Mouse (Mus musculus): ENCODE results near the gene 1700001K19Rik. TPM values are rescaled to one million over a fixed set of nuclear protein-coding genes. Genes with fewer than 3 reads are reported as not detected.
"Not testable (repeated sequence)": the region's sequence is repeated elsewhere in the genome, so short reads cannot be mapped to it uniquely, and the experiment has no call there.

Gene 1700001K19Rik
- total RNA-seq, 2 experiments from 2014 or later = not detected

- intact Hi-C loops (cut with DNase I) = loop anchor here (2.0 to 5.0 kb wide), 2 partner anchors 97 to 145 kb away; partner anchors contain the start of genes Dync1h1 and Mok
- no peak for DNase-seq (ENCODE audit: low spot score in 2 of 2)
These were observed 15.0 kb upstream of the 1700001K19Rik start for GRCm38 (mm10) chr12:110697457-110697856.

DNA sequence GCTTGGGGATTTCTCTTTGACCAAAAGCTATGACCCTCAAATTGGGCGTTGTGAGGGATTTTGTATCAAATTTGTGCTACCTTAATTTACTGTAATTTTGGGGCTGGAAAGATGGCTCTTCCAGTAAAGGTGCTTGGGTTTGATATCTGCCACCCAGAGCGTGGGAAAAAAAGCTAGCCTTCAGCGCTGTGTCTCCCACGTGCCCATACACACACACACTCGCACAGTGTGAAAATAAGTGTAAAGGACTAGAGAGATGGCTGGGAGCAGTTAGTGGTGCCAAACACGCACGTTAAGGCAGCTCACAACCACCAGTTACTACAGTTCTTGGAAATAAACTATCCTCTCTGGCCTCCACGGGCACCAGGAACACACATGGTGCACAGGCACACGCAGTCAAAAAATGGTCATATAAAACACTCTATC, 14.6 kb upstream of the 1700001K19Rik start:
- intact Hi-C loops (cut with DNase I) = loop anchor here (2.0 to 5.0 kb wide), 2 partner anchors 96 to 145 kb away; partner anchors contain the start of genes Dync1h1 and Mok
- DNase-seq (ENCODE audit: low spot score in 2 of 2) = no peak

GRCm38 (mm10) chr12:110696173-110696974, 14.0 kb upstream of the 1700001K19Rik start:
- DNase-seq (ENCODE audit: low spot score in 2 of 2) = peak; percentile 97 to 99
- intact Hi-C loops (cut with DNase I) = loop anchor here (2.0 to 5.0 kb wide), 2 partner anchors 96 to 146 kb away; partner anchors contain the start of genes Dync1h1 and Mok

GRCm38 (mm10) chr12:110695676-110696171, 13.3 kb upstream of the 1700001K19Rik start:
- peak; percentile 73 to 82 for DNase-seq (ENCODE audit: low spot score in 2 of 2)
- intact Hi-C loops (cut with DNase I) = loop anchor here (2.0 to 5.0 kb wide), 2 partner anchors 95 to 147 kb away; partner anchors contain the start of genes Dync1h1 and Mok

GRCm38 (mm10) chr12:110693378-110693777, 11.0 kb upstream of the 1700001K19Rik start:
- intact Hi-C loops (cut with DNase I); DNase-seq (ENCODE audit: low spot score in 2 of 2): not testable (repeated sequence)

GRCm38 (mm10) chr12:110689919-110690643, 7.7 kb upstream of the 1700001K19Rik start:
- intact Hi-C loops (cut with DNase I) = no loop called here
- no peak for DNase-seq (ENCODE audit: low spot score in 2 of 2)

GRCm38 (mm10) chr12:110688921-110689320, 6.5 kb upstream of the 1700001K19Rik start:
- intact Hi-C loops (cut with DNase I) = not testable (repeated sequence)

DNA sequence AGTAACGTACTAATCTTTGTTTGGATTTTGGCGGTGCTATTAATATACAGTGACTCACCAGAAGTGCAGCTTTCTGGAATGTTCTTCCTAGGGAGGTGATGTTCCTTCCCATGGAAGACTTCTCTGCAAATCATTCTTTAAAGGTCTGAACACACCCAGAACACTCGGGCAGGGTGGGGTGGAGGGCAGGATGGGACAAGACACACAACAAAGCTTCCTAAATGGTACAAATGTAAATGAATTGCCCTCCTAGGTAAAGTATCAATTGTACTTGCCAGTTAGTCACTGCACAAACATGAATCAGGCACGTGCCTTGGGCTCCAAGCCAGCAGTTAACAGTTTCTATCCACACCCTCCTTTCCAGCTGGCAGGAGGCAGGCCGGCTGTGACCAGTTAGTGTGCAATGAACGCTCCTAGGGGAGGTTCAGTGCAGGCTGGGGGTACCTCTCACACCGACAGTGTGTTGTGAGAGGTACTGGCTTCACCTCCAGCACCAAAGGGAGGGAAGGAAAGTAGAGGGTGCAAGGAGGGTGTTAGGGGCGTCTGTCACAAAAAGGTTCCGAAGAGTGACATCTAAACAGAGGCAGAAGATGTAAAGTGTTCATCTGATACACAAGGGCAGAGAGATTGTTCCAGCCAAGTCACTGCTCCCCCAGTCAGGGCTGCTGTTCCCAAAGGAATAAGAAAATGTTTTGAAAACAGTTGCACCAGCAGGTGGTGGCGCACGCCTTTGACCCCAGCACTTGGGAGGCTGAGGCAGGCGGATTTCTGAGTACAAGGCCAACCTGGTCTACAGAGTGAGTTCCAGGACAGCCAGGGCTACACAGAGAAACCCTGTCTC, 5.7 kb upstream of the 1700001K19Rik start:
- intact Hi-C loops (cut with DNase I) = no loop called here
- peak; percentile 42 to 59 for DNase-seq (ENCODE audit: low spot score in 2 of 2)

More at GRCm38 (mm10) chr12:110688921-110689320, 6.5 kb upstream of the 1700001K19Rik start:
- not testable (repeated sequence) for DNase-seq (ENCODE audit: low spot score in 2 of 2)

- intact Hi-C loops (cut with DNase I) = no loop called here
- DNase-seq (ENCODE audit: low spot score in 2 of 2) = no peak
These were observed 1.2 kb upstream of the 1700001K19Rik start for GRCm38 (mm10) chr12:110683580-110683979.

GRCm38 (mm10) chr12:110681878-110682277, 541 bp downstream of the 1700001K19Rik start:
- intact Hi-C loops (cut with DNase I) = no loop called here
- DNase-seq (ENCODE audit: low spot score in 2 of 2) = no peak

DNA sequence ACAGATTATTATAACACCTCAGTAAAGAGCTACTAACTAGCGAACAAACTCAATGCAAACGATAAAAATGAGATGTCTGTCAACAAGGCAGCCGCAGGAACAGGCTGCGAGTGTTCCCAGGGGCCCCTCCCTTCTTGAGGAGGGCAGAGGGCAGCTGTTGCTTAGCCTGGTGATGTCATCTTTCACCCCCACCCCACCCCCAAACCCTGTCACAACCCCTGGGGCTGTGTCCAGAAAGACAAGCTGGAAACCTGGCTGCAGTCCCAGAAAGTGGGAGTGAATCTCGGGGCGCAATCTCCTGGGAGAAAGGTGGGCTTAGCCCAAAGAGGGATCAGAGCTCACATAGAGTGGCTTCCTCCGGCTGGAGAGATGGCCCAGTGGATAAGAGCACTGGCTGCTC, 1.2 kb downstream of the 1700001K19Rik start:
- DNase-seq (ENCODE audit: low spot score in 2 of 2) = no peak
- intact Hi-C loops (cut with DNase I) = no loop called here

DNA sequence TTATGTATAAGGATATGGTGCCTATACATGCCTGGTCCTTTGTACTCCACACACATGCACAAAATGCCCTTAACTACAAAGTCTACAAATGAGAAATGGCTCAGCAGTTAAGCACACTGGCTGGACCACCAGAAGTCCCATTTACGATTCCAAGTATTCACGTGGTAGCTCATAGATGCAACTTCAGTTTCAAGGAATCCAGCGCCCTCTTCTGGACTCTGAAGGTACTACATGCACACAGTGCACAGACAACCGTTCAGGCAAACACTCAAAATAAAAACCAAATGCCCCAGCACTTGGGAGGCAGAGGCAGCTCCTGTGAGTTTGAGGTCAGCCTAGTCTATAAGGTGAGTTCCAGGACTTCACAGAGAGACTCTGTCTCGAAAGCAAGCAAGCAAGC, 8.2 kb downstream of the 1700001K19Rik start:
- no peak for DNase-seq (ENCODE audit: low spot score in 2 of 2)
- intact Hi-C loops (cut with DNase I) = no loop called here

GRCm38 (mm10) chr12:110667466-110668077, 14.8 kb downstream of the 1700001K19Rik start:
- intact Hi-C loops (cut with DNase I) = loop anchor here (5.0 to 10.0 kb wide), 2 partner anchors 35 to 177 kb away; partner anchors contain the start of gene Mok
- no peak for DNase-seq (ENCODE audit: low spot score in 2 of 2)

- DNase-seq (ENCODE audit: low spot score in 2 of 2) = no peak
- intact Hi-C loops (cut with DNase I) = loop anchor here (10.0 kb wide), 1 partner anchor 183 kb away; the partner anchor contains the start of gene Mok
These were observed 20.7 kb downstream of the 1700001K19Rik start for GRCm38 (mm10) chr12:110661746-110662145.

- intact Hi-C loops (cut with DNase I) = loop anchor here (2.0 kb wide), 1 partner anchor 17 kb away; no protein-coding TSS in a partner anchor
- DNase-seq (ENCODE audit: low spot score in 2 of 2) = no peak
These were observed 31.0 kb downstream of the 1700001K19Rik start for GRCm38 (mm10) chr12:110651464-110651863.

DNA sequence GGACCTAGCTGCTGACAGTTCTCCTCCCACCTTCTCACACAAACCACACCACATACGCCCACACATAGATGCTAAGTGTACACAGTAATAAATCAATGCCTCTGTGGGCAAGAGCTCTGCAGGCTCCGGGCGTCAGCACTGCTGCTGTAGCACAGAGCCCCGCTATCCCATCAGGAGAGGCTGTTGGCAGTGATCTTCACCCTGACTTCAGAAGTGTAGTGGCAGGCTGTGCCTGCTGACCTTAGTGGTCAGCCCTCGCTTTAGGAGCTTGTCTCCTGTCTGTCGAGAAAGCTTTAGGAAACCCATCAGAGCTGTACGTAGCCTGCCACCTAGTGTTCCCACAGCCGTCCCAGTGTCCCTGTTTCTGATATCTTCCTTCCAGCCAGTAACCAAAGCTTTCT, 32.2 kb downstream of the 1700001K19Rik start:
- intact Hi-C loops (cut with DNase I) = loop anchor here (2.0 kb wide), 1 partner anchor 15 kb away; no protein-coding TSS in a partner anchor
- peak; percentile 42 to 48 for DNase-seq (ENCODE audit: low spot score in 2 of 2)

DNA sequence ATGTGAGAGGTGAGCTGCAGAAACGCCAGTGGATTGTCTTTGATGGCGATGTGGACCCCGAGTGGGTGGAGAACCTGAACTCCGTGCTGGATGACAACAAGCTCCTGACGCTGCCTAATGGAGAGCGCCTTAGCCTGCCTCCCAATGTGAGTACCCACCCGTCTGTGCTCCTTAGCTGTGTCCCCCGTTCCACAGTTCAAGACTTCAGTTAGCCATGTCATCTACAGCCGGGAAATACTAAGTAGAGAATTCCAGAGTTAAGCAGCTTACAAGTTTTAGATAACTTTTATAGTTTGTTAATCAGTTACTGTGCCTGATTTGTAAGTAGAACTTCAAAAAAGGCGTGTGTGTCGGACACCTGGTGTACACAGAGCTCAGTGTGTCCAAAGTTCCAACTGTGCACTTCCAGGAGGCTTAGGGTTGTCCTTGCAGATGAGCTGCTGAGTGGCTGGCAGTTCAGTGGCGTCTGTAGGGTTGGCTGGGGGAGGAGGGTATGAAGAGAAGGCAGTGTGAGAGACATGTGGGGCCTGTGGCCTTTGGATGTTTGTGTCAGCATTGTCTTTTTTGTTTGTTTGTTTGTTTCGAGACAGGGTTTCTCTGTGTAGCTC, 44.8 kb downstream of the 1700001K19Rik start:
- intact Hi-C loops (cut with DNase I) = no loop called here
- DNase-seq (ENCODE audit: low spot score in 2 of 2) = no peak

- intact Hi-C loops (cut with DNase I) = no loop called here
- DNase-seq (ENCODE audit: low spot score in 2 of 2) = peak; percentile 25 to 26
These were observed 46.1 kb downstream of the 1700001K19Rik start for GRCm38 (mm10) chr12:110636293-110636692.
